Mouse (Mus musculus): ENCODE measurements at regions not wholly inside any gene's neighbourhood (a gene's known extent, or its start where the extent isn't known, plus 50 kb on each side); places are given as distances from the start of the nearest gene placed in this dataset.
"Not testable (repeated sequence)": the region's sequence is repeated elsewhere in the genome, so short reads cannot be mapped to it uniquely, and the experiment has no call there.

- not testable (repeated sequence) for H3K4me1 ChIP-seq (ENCODE audit: control insufficient read depth, insufficient read depth, low read length); ATAC-seq (ENCODE audit: insufficient number of reproducible peaks, low FRiP score, low TSS enrichment, low read depth); H3K36me3 ChIP-seq (ENCODE audit: control insufficient read depth, insufficient read depth, low read length); H3K9me3 ChIP-seq (ENCODE audit: control insufficient read depth, low read length); H3K4me3 ChIP-seq (ENCODE audit: low read depth, low read length); H3K9ac ChIP-seq (ENCODE audit: low read length); H3K27me3 ChIP-seq (ENCODE audit: control insufficient read depth, insufficient read depth, low read length); H3K4me2 ChIP-seq (ENCODE audit: low read depth, severe bottlenecking); H3K27ac ChIP-seq (replicated peaks; ENCODE audit: low read depth, low read length); DNase-seq (ENCODE audit: low spot score)
- 88% methylated on average over 3 of the region's 3 CpGs for WGBS
These were observed 139.7 kb downstream of the Tex13c3 start for GRCm38 (mm10) chrX:19341231-19342007.

- ATAC-seq (ENCODE audit: insufficient number of reproducible peaks, low FRiP score, low TSS enrichment, low read depth) (no peak), DNase-seq (ENCODE audit: low spot score) (no peak)
- Histone ChIP-seq H3K4me1 (ENCODE audit: control insufficient read depth, insufficient read depth, low read length) (no peaks in the 10 kb centered on the region), H3K27me3 (ENCODE audit: control insufficient read depth, insufficient read depth, low read length) (no peaks in the 10 kb centered on the region), H3K27ac (replicated peaks; ENCODE audit: low read depth, low read length) (no peak overlapping the region), H3K36me3 (ENCODE audit: control insufficient read depth, insufficient read depth, low read length) (no peaks in the 10 kb centered on the region), H3K9ac (ENCODE audit: low read length) (no peak overlapping the region), H3K4me2 (ENCODE audit: low read depth, severe bottlenecking) (no peak overlapping the region), H3K4me3 (ENCODE audit: low read depth, low read length) (no peak overlapping the region), H3K9me3 (ENCODE audit: control insufficient read depth, low read length) (no peaks in the 10 kb centered on the region)
- 77% methylated on average over 2 of the region's 2 CpGs for WGBS
These were observed 167.8 kb downstream of the Tex13c3 start for GRCm38 (mm10) chrX:19313286-19313685.

- H3K36me3 ChIP-seq (ENCODE audit: control insufficient read depth, insufficient read depth, low read length), result no peaks in the 10 kb centered on the region
- H3K4me3 ChIP-seq (ENCODE audit: low read depth, low read length), result no peak overlapping the region
- DNase-seq (ENCODE audit: low spot score) (no peak), ATAC-seq (ENCODE audit: insufficient number of reproducible peaks, low FRiP score, low TSS enrichment, low read depth) (no peak)
- 57% methylated on average over 1 of the region's 1 CpGs for WGBS
- no peaks in the 10 kb centered on the region for H3K27me3 ChIP-seq (ENCODE audit: control insufficient read depth, insufficient read depth, low read length)
- no peak overlapping the region for H3K4me2 ChIP-seq (ENCODE audit: low read depth, severe bottlenecking)
- H3K4me1 ChIP-seq (ENCODE audit: control insufficient read depth, insufficient read depth, low read length), result no peaks in the 10 kb centered on the region
- no peak overlapping the region for H3K9ac ChIP-seq (ENCODE audit: low read length)
- no peak overlapping the region for H3K27ac ChIP-seq (replicated peaks; ENCODE audit: low read depth, low read length)
- no peaks in the 10 kb centered on the region for H3K9me3 ChIP-seq (ENCODE audit: control insufficient read depth, low read length)
These were observed 169.1 kb downstream of the Tex13c3 start for GRCm38 (mm10) chrX:19311809-19312559.

GRCm38 (mm10) chrX:19311377-19311776 lies 169.7 kb downstream of the Tex13c3 start:
- DNase-seq (ENCODE audit: low spot score) (no peak), ATAC-seq (ENCODE audit: insufficient number of reproducible peaks, low FRiP score, low TSS enrichment, low read depth) (no peak)
- H3K27me3 ChIP-seq (ENCODE audit: control insufficient read depth, insufficient read depth, low read length), result no peaks in the 10 kb centered on the region
- no peak overlapping the region for H3K4me3 ChIP-seq (ENCODE audit: low read depth, low read length)
- 42% methylated on average over 1 of the region's 1 CpGs for WGBS
- H3K9ac ChIP-seq (ENCODE audit: low read length), result no peak overlapping the region
- no peaks in the 10 kb centered on the region for H3K9me3 ChIP-seq (ENCODE audit: control insufficient read depth, low read length)
- no peaks in the 10 kb centered on the region for H3K4me1 ChIP-seq (ENCODE audit: control insufficient read depth, insufficient read depth, low read length)
- no peaks in the 10 kb centered on the region for H3K36me3 ChIP-seq (ENCODE audit: control insufficient read depth, insufficient read depth, low read length)
- no peak overlapping the region for H3K4me2 ChIP-seq (ENCODE audit: low read depth, severe bottlenecking)
- H3K27ac ChIP-seq (replicated peaks; ENCODE audit: low read depth, low read length), result no peak overlapping the region

- no peak for ATAC-seq (ENCODE audit: insufficient number of reproducible peaks, low FRiP score, low TSS enrichment, low read depth)
- Histone ChIP-seq H3K27me3 (ENCODE audit: control insufficient read depth, insufficient read depth, low read length) (no peaks in the 10 kb centered on the region), H3K9ac (ENCODE audit: low read length) (no peak overlapping the region), H3K4me3 (ENCODE audit: low read depth, low read length) (no peak overlapping the region), H3K9me3 (ENCODE audit: control insufficient read depth, low read length) (no peaks in the 10 kb centered on the region), H3K4me1 (ENCODE audit: control insufficient read depth, insufficient read depth, low read length) (no peaks in the 10 kb centered on the region), H3K36me3 (ENCODE audit: control insufficient read depth, insufficient read depth, low read length) (no peaks in the 10 kb centered on the region), H3K27ac (replicated peaks; ENCODE audit: low read depth, low read length) (no peak overlapping the region), H3K4me2 (ENCODE audit: low read depth, severe bottlenecking) (no peak overlapping the region)
- 85% methylated on average over 2 of the region's 2 CpGs for WGBS
- no peak for DNase-seq (ENCODE audit: low spot score)
These were observed 192.9 kb downstream of the Tex13c3 start for GRCm38 (mm10) chrX:19288171-19288570.

GRCm38 (mm10) chrX:19286431-19286830 lies 194.7 kb downstream of the Tex13c3 start:
- H3K9me3 ChIP-seq (ENCODE audit: control insufficient read depth, low read length), result no peaks in the 10 kb centered on the region
- H3K27me3 ChIP-seq (ENCODE audit: control insufficient read depth, insufficient read depth, low read length), result no peaks in the 10 kb centered on the region
- ATAC-seq (ENCODE audit: insufficient number of reproducible peaks, low FRiP score, low TSS enrichment, low read depth) (no peak), DNase-seq (ENCODE audit: low spot score) (no peak)
- 85% methylated on average over 5 of the region's 5 CpGs for WGBS
- no peak overlapping the region for H3K27ac ChIP-seq (replicated peaks; ENCODE audit: low read depth, low read length)
- no peak overlapping the region for H3K9ac ChIP-seq (ENCODE audit: low read length)
- H3K36me3 ChIP-seq (ENCODE audit: control insufficient read depth, insufficient read depth, low read length), result no peaks in the 10 kb centered on the region
- no peak overlapping the region for H3K4me2 ChIP-seq (ENCODE audit: low read depth, severe bottlenecking)
- no peak overlapping the region for H3K4me3 ChIP-seq (ENCODE audit: low read depth, low read length)
- no peaks in the 10 kb centered on the region for H3K4me1 ChIP-seq (ENCODE audit: control insufficient read depth, insufficient read depth, low read length)

GRCm38 (mm10) chrX:19285773-19286172 lies 195.3 kb downstream of the Tex13c3 start:
- ATAC-seq (ENCODE audit: insufficient number of reproducible peaks, low FRiP score, low TSS enrichment, low read depth) (no peak), DNase-seq (ENCODE audit: low spot score) (no peak)
- Histone ChIP-seq H3K9me3 (ENCODE audit: control insufficient read depth, low read length) (no peaks in the 10 kb centered on the region), H3K27ac (replicated peaks; ENCODE audit: low read depth, low read length) (no peak overlapping the region), H3K36me3 (ENCODE audit: control insufficient read depth, insufficient read depth, low read length) (no peaks in the 10 kb centered on the region), H3K4me1 (ENCODE audit: control insufficient read depth, insufficient read depth, low read length) (no peaks in the 10 kb centered on the region), H3K4me2 (ENCODE audit: low read depth, severe bottlenecking) (no peak overlapping the region), H3K4me3 (ENCODE audit: low read depth, low read length) (no peak overlapping the region), H3K27me3 (ENCODE audit: control insufficient read depth, insufficient read depth, low read length) (no peaks in the 10 kb centered on the region), H3K9ac (ENCODE audit: low read length) (no peak overlapping the region)
- 78% methylated on average over 4 of the region's 4 CpGs for WGBS

- no peaks in the 10 kb centered on the region for H3K9me3 ChIP-seq (ENCODE audit: control insufficient read depth, low read length)
- H3K4me3 ChIP-seq (ENCODE audit: low read depth, low read length), result no peak overlapping the region
- no peak overlapping the region for H3K9ac ChIP-seq (ENCODE audit: low read length)
- no peaks in the 10 kb centered on the region for H3K27me3 ChIP-seq (ENCODE audit: control insufficient read depth, insufficient read depth, low read length)
- H3K27ac ChIP-seq (replicated peaks; ENCODE audit: low read depth, low read length), result no peak overlapping the region
- WGBS, result 57% methylated on average over 3 of the region's 3 CpGs
- H3K4me1 ChIP-seq (ENCODE audit: control insufficient read depth, insufficient read depth, low read length), result no peaks in the 10 kb centered on the region
- no peaks in the 10 kb centered on the region for H3K36me3 ChIP-seq (ENCODE audit: control insufficient read depth, insufficient read depth, low read length)
- no peak for ATAC-seq (ENCODE audit: insufficient number of reproducible peaks, low FRiP score, low TSS enrichment, low read depth)
- H3K4me2 ChIP-seq (ENCODE audit: low read depth, severe bottlenecking), result no peak overlapping the region
- no peak for DNase-seq (ENCODE audit: low spot score)
These were observed 198.0 kb downstream of the Tex13c3 start for GRCm38 (mm10) chrX:19283078-19283477.
